8 mouse cellular contexts compared by ENCODE assay signal in the genomic region with DNA sequence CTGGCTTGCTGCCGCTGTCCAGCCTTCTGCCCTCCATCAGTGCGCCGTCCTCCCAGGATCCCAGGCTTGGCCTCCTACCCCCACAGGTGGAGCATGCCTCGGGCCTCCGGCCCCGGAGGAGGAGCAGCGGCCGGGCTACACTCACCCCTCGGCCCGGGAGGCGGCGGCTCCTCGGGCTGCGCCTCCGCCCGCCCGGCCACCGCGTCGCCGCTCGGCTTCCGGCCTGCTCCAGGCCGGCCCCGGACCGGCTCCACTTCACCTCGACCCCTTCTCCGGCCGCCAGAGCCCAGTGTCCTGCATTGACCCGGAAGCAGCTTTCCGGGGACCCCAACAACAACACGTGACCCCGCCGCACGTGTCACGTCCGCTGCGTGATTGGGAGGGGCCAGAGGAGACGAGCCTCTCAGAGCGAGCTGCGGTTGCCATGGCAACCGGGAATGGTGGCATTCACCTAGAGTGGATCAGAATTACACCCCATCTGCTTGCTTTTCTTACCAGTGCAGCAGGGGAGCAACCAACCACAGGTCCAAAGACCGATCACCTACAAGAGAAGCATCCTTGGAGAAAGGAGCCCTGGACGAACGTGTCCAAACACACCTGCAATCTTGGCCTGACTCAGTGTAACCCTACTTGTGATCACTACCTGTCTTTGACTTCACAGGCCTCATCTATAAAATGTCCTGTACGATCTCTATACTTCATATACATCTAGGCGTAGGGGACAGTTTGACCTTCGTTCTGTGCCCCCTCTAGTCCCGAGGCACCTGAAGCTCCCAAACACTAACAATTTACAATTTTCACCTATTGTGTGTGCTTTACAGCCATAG. TPM values are rescaled to one million over a fixed set of nuclear protein-coding genes. Genes with fewer than 3 reads are reported as not detected.
DNase-seq lines count a peak whose midpoint lies in the region; ATAC-seq lines count a peak whose summit lies in the region.

No protein-coding gene starts in this region.

- H3K36me3 ChIP-seq in megakaryocyte, embryonic 14.5 days (replicated peaks; ENCODE audit: low read length) = peaks cover 25% of the 10 kb centered on the region

- no peaks in the 10 kb centered on the region for H3K9me3 ChIP-seq in megakaryocyte, embryonic 14.5 days

- ATAC-seq in inflammation-experienced regulatory T-cells, adult 6 months = peak; percentile 89

- intact Hi-C loops in gastrocnemius, postnatal 14 days (cut with DNase I; ENCODE audit: low total_unique reads) = no loop called here

- H3K4me3 ChIP-seq in megakaryocyte, embryonic 14.5 days (replicated peaks) = peak overlapping the region; percentile 98

- DNase-seq in adrenal gland, adult 18-20 months (ENCODE audit: low spot score in 2 of 2) = peak; percentile 86 to 88
- peak; percentile 98 for DNase-seq in embryo, embryonic 10.5 days (ENCODE audit: low spot score)
- DNase-seq in gastrocnemius, postnatal 14 days = peak; percentile 93
- peak; percentile 83 to 92 for DNase-seq in left cerebral cortex, adult 9 months (ENCODE audit: low spot score in 2 of 2)
- peak; percentile 92 to 96 for DNase-seq in right cerebral cortex, adult 2 months (ENCODE audit: low spot score in 2 of 2)
- peak; percentile 59 for DNase-seq in urinary bladder, postnatal 10 days (ENCODE audit: low spot score)

- peaks cover 54% of the 10 kb centered on the region for H3K4me1 ChIP-seq in megakaryocyte, embryonic 14.5 days

- peaks cover 6% of the 10 kb centered on the region for H3K27me3 ChIP-seq in megakaryocyte, embryonic 14.5 days (replicated peaks)

RNA-seq across cellular contexts. Expression of a gene that starts 35.5 kb away (rescaled TPM):
- total RNA-seq in adrenal gland, adult 18-20 months (2021) = 10 to 100 TPM; 23.8 to 41.1 TPM
- total RNA-seq in gastrocnemius, postnatal 14 days (2021) = 10 to 100 TPM; 19.5 to 25.0 TPM
- polyA plus RNA-seq in inflammation-experienced regulatory T-cells, adult 6 months (2017; shearing (Covaris generic)) = 1 to 10 TPM; 6.5 to 7.8 (median 7.2) TPM
- polyA plus RNA-seq in megakaryocyte, embryonic 14.5 days (2012; ENCODE audit: insufficient read depth, low replicate concordance) = 2.0 TPM in 1 of 2 replicates, not detected in the other

Comparison
In these comparisons a context has a peak if more than half of its experiments do, and no peak if none do; other contexts are left out.
1. Peak in every context shown above with its lines: DNase-seq, ATAC-seq and H3K4me3 ChIP-seq.